Mouse (Mus musculus): Measurements from ENCODE around the gene Macrod2. TPM values are rescaled to one million over a fixed set of nuclear protein-coding genes. Genes with fewer than 3 reads are reported as not detected.

Macrod2 gene
- polyA plus RNA-seq, 1 experiment from 2014 or later, result 28.7 TPM

DNA sequence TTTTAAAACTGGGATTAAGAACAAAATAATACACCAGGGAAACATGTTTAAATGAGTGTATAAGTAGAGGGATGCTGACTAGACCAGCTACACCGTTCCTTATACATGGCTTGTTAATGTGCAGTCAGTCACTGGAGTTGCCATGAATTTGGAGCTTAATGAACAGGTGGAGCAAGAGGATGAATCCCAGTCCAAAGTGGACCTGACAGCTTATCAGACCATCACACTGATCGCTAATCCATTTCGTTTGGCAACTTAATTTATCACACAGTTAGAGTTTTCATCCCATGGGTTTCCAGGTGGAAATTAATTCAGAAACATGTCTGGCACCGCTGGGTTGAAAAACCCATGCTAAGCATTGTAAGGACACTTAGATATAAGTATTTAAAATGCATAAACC is 81.8 kb downstream of the Macrod2 start:
- H3K4me2 ChIP-seq (replicated peaks; ENCODE audit: low read depth, low read length), result no peak overlapping the region
- no peak for ATAC-seq (ENCODE audit: low FRiP score, low TSS enrichment)
- H3K4me3 ChIP-seq (ENCODE audit: low read length), result no peak overlapping the region
- H3K9ac ChIP-seq (replicated peaks; ENCODE audit: low read length), result no peak overlapping the region
- no peaks in the 10 kb centered on the region for H3K36me3 ChIP-seq (ENCODE audit: insufficient read depth, low read length)
- H3K27me3 ChIP-seq (ENCODE audit: insufficient read depth, low read length), result no peaks in the 10 kb centered on the region
- no peaks in the 10 kb centered on the region for H3K4me1 ChIP-seq (ENCODE audit: insufficient read depth, low read length)
- H3K9me3 ChIP-seq (ENCODE audit: low read length), result no peaks in the 10 kb centered on the region
- no peak overlapping the region for H3K27ac ChIP-seq (ENCODE audit: low read length)
- 82% methylated on average over 4 of the region's 4 CpGs for whole genome bisulfite sequencing

DNA sequence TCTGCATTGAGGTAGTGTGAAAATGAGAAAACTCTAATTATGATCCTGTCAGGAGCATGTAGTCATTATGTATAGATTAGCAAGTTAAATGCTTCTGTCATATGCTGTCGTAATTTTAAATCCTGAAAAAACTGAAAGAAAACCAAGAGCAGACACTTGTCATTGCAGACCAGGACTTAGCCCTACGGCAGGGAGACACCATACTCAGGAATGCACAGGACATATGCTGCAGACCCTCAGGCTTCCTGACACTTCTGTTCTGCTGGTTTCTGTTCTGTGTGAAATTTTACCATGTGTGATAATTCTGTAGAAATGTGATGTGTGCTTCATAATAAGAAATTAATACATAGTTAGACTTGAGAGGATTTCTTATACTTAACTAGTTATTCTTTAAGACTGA is 87.5 kb downstream of the Macrod2 start:
- H3K4me1 ChIP-seq (ENCODE audit: insufficient read depth, low read length), result no peaks in the 10 kb centered on the region
- no peaks in the 10 kb centered on the region for H3K9me3 ChIP-seq (ENCODE audit: low read length)
- H3K4me3 ChIP-seq (ENCODE audit: low read length), result no peak overlapping the region
- WGBS, result 79% methylated on average over 2 of the region's 2 CpGs
- ATAC-seq (ENCODE audit: low FRiP score, low TSS enrichment), result no peak
- no peak overlapping the region for H3K4me2 ChIP-seq (replicated peaks; ENCODE audit: low read depth, low read length)
- H3K36me3 ChIP-seq (ENCODE audit: insufficient read depth, low read length), result no peaks in the 10 kb centered on the region
- no peak overlapping the region for H3K27ac ChIP-seq (ENCODE audit: low read length)
- H3K27me3 ChIP-seq (ENCODE audit: insufficient read depth, low read length), result no peaks in the 10 kb centered on the region
- no peak overlapping the region for H3K9ac ChIP-seq (replicated peaks; ENCODE audit: low read length)

DNA sequence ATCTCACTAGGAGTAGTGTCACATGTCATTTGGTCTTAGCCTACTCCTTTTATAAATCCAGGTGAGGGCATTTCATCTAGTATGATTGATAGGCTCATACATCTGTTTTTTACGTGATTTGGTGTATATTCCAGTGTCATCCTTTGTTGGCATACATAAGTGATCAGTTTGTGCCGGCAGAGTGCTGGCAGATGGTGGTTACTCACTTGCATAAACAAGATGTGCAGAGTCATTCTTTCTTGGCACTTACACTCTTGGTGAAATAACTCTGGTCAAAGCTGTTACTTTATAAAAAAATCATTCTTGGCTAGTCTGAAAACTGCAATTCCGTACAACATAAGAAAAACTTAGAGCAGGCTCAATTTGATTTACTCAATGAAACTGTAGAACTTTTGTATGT is 102.6 kb downstream of the Macrod2 start:
- no peak for ATAC-seq (ENCODE audit: low FRiP score, low TSS enrichment)
- H3K27ac ChIP-seq (ENCODE audit: low read length), result no peak overlapping the region
- no peak overlapping the region for H3K4me3 ChIP-seq (ENCODE audit: low read length)
- H3K4me1 ChIP-seq (ENCODE audit: insufficient read depth, low read length), result no peaks in the 10 kb centered on the region
- no peak overlapping the region for H3K9ac ChIP-seq (replicated peaks; ENCODE audit: low read length)
- whole genome bisulfite sequencing, result 79% methylated on average over 3 of the region's 3 CpGs
- no peak overlapping the region for H3K4me2 ChIP-seq (replicated peaks; ENCODE audit: low read depth, low read length)
- H3K9me3 ChIP-seq (ENCODE audit: low read length), result no peaks in the 10 kb centered on the region
- H3K36me3 ChIP-seq (ENCODE audit: insufficient read depth, low read length), result no peaks in the 10 kb centered on the region
- no peaks in the 10 kb centered on the region for H3K27me3 ChIP-seq (ENCODE audit: insufficient read depth, low read length)

DNA sequence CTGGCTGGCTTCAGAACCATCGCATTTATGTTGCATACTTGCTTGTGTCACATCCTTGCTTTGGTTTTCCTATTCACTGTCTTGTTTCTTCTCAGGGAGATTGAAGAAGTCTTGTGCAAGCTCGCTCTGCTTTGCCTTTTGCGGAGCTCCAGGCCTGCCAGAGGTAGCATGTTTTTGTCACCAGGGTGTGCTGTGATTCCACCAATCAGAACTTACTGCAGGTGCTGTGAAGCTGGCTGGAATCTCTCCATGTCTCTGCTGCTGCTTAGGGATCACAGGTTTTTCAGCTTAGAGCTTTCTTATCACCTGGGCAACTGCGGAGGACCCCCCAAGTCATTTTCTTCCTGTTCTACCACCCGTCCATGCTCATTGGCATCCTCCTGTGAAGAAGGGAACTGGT is 105.8 kb downstream of the Macrod2 start:
- Histone ChIP-seq H3K9ac (replicated peaks; ENCODE audit: low read length) (no peak overlapping the region), H3K9me3 (ENCODE audit: low read length) (no peaks in the 10 kb centered on the region), H3K4me3 (ENCODE audit: low read length) (no peak overlapping the region), H3K36me3 (ENCODE audit: insufficient read depth, low read length) (no peaks in the 10 kb centered on the region), H3K27me3 (ENCODE audit: insufficient read depth, low read length) (no peaks in the 10 kb centered on the region), H3K4me2 (replicated peaks; ENCODE audit: low read depth, low read length) (no peak overlapping the region), H3K27ac (ENCODE audit: low read length) (no peak overlapping the region), H3K4me1 (ENCODE audit: insufficient read depth, low read length) (no peaks in the 10 kb centered on the region)
- ATAC-seq (ENCODE audit: low FRiP score, low TSS enrichment), result peak; percentile 88; the same call in 1 of the 2 replicates
- WGBS, result 24% methylated on average over 5 of the region's 5 CpGs

DNA sequence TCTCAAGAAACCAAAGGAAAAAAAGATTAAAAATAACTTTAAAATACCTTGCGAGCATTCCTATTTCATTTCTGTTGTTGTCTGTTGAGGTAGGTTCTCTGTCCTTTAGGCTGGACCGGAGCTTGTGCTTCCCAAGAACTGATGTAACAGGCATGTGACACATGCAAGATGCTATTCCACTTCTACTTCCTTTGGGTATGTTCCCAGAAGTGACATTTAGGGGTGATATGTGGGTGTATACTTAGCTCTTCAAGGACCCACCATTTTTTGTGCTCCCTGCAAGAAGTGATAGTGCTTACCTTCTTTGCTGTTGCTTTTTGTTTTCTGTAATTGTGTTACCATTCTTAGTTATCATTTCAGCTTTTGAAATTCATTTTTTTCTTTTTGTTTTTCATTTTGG is 126.4 kb downstream of the Macrod2 start:
- Histone ChIP-seq H3K4me1 (ENCODE audit: insufficient read depth, low read length) (no peaks in the 10 kb centered on the region), H3K27me3 (ENCODE audit: insufficient read depth, low read length) (no peaks in the 10 kb centered on the region), H3K27ac (ENCODE audit: low read length) (no peak overlapping the region), H3K36me3 (ENCODE audit: insufficient read depth, low read length) (no peaks in the 10 kb centered on the region), H3K9ac (replicated peaks; ENCODE audit: low read length) (no peak overlapping the region), H3K4me3 (ENCODE audit: low read length) (no peak overlapping the region), H3K9me3 (ENCODE audit: low read length) (no peaks in the 10 kb centered on the region), H3K4me2 (replicated peaks; ENCODE audit: low read depth, low read length) (no peak overlapping the region)
- ATAC-seq (ENCODE audit: low FRiP score, low TSS enrichment), result no peak
- 90% methylated on average over 2 of the region's 2 CpGs for WGBS

DNA sequence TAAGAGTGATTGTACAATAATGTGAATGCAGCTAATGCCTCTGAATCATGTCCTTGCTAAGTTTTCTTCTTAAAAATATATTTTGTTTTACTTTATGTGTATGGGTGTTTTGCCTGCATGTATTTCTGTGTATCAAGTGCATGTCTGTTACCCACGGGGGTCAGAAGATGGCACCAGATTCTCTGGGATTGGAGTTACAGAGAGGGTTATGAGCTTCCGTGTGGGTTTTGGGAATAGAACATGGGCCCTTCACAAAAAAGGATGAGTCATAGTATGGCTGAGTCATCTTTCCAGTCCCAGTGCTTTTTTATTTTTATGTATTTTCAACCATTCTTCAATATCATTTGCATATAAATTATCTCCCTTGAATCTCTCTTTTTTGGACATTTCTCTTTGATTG is 135.1 kb downstream of the Macrod2 start:
- 65% methylated on average over 2 of the region's 2 CpGs for WGBS
- ATAC-seq (ENCODE audit: low FRiP score, low TSS enrichment), result no peak
- no peaks in the 10 kb centered on the region for H3K9me3 ChIP-seq (ENCODE audit: low read length)

DNA sequence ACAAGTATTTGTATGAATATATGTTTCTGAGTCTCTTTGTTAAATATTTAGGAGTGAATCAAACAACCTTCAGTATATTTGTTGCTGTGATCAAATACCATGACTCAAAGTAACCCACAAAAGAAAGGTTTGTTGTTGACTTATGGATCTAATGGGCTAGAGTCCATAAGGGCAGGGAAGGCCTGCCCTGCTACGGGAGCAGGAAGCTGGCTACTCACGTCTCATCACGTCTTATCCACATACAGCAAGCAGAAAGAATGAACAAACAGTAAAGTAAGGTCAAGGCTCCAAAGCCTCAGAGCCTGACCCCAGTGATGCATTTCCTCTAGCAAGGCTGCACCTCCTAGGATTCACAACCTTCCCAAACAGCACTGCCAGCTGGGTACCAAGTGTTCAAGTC is 136.9 kb downstream of the Macrod2 start:
- ATAC-seq (ENCODE audit: low FRiP score, low TSS enrichment), result no peak
- WGBS, result 63% methylated on average over 3 of the region's 3 CpGs
- no peaks in the 10 kb centered on the region for H3K27me3 ChIP-seq (ENCODE audit: insufficient read depth, low read length)
- no peaks in the 10 kb centered on the region for H3K4me1 ChIP-seq (ENCODE audit: insufficient read depth, low read length)
- no peak overlapping the region for H3K4me2 ChIP-seq (replicated peaks; ENCODE audit: low read depth, low read length)
- no peaks in the 10 kb centered on the region for H3K36me3 ChIP-seq (ENCODE audit: insufficient read depth, low read length)
- H3K9ac ChIP-seq (replicated peaks; ENCODE audit: low read length), result no peak overlapping the region
- no peak overlapping the region for H3K4me3 ChIP-seq (ENCODE audit: low read length)
- H3K27ac ChIP-seq (ENCODE audit: low read length), result no peak overlapping the region
- H3K9me3 ChIP-seq (ENCODE audit: low read length), result no peaks in the 10 kb centered on the region

More for the DNA sequence above, 135.1 kb downstream of the Macrod2 start:
- Histone ChIP-seq H3K4me1 (ENCODE audit: insufficient read depth, low read length) (no peaks in the 10 kb centered on the region), H3K27me3 (ENCODE audit: insufficient read depth, low read length) (no peaks in the 10 kb centered on the region), H3K27ac (ENCODE audit: low read length) (no peak overlapping the region), H3K4me3 (ENCODE audit: low read length) (no peak overlapping the region), H3K36me3 (ENCODE audit: insufficient read depth, low read length) (no peaks in the 10 kb centered on the region), H3K4me2 (replicated peaks; ENCODE audit: low read depth, low read length) (no peak overlapping the region), H3K9ac (replicated peaks; ENCODE audit: low read length) (no peak overlapping the region)

DNA sequence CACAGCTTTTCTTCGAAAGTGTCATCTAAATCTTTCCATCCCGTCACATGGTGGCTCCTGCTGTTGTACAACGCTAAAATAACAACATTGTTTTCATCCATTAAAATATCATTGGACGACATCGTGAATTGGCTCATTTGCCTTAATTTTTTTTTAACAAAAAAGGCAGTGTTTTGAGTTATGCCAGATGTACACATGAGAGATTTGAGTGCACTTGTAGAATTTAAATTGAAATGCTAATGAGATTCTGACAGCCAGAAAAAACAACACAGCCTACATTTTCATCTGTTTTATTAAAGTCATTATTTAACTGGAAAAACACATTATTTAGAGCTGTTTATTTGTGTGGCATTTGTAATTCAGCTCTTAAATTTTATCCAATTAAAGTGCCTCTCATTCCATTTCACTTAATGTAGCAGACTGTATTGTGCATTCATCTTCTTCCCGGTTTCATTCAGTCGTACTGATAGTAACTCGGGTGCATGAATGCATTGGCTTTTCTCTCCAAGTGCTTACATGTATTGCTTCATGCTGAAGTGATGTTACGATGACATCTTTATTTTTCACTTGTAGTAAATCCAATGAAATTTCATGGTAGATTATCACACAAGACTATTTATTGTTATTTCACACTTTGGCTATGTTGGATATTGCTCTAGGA is 137.9 kb downstream of the Macrod2 start:
- H3K9ac ChIP-seq (replicated peaks; ENCODE audit: low read length), result no peak overlapping the region
- no peak for ATAC-seq (ENCODE audit: low FRiP score, low TSS enrichment)
- H3K36me3 ChIP-seq (ENCODE audit: insufficient read depth, low read length), result no peaks in the 10 kb centered on the region
- no peaks in the 10 kb centered on the region for H3K9me3 ChIP-seq (ENCODE audit: low read length)
- H3K27me3 ChIP-seq (ENCODE audit: insufficient read depth, low read length), result no peaks in the 10 kb centered on the region
- no peak overlapping the region for H3K27ac ChIP-seq (ENCODE audit: low read length)
- H3K4me3 ChIP-seq (ENCODE audit: low read length), result no peak overlapping the region
- H3K4me1 ChIP-seq (ENCODE audit: insufficient read depth, low read length), result no peaks in the 10 kb centered on the region
- 81% methylated on average over 9 of the region's 9 CpGs for WGBS
- no peak overlapping the region for H3K4me2 ChIP-seq (replicated peaks; ENCODE audit: low read depth, low read length)

DNA sequence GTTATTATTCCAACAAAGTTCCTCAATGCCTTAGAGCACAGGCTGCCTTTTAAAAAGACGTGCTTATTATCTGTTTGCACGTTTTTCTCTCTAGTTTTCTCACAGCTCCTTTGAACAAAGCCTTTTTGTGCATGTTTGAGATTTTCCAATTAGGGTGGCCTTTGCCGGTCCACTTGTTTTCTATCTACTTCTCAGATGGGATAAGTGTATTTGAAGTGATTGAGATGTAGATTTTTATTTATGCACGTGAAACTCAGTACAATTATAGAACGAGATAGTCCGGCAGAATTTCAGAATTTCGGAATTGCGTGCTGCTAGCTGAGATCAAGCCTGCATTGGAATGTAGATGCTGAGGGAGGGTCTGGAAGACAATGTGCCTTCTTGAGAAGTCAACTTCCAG is 138.5 kb downstream of the Macrod2 start:
- no peak overlapping the region for H3K4me2 ChIP-seq (replicated peaks; ENCODE audit: low read depth, low read length)
- WGBS, result 86% methylated on average over 8 of the region's 8 CpGs
- no peaks in the 10 kb centered on the region for H3K36me3 ChIP-seq (ENCODE audit: insufficient read depth, low read length)
- H3K27me3 ChIP-seq (ENCODE audit: insufficient read depth, low read length), result no peaks in the 10 kb centered on the region
- H3K4me1 ChIP-seq (ENCODE audit: insufficient read depth, low read length), result no peaks in the 10 kb centered on the region
- no peaks in the 10 kb centered on the region for H3K9me3 ChIP-seq (ENCODE audit: low read length)
- H3K4me3 ChIP-seq (ENCODE audit: low read length), result no peak overlapping the region
- H3K27ac ChIP-seq (ENCODE audit: low read length), result no peak overlapping the region
- H3K9ac ChIP-seq (replicated peaks; ENCODE audit: low read length), result no peak overlapping the region
- no peak for ATAC-seq (ENCODE audit: low FRiP score, low TSS enrichment)

DNA sequence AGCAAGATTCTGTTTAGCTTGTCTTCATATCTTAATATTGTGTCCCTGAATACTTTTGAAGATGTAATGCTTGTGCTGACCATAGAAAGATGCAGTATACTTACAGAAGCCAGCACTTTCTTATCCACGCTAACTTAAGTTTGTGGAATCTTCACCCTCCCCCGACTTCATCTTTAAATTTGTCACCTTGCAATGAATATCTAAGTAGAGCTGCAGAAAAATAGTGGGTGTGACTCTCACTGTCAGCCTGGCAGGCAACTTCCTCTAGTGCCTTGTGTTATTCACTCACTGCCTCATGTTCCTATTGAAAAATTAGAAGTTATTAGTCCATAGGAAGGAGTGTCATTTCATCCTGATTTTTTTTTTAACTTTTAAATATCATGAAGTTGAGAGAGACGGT is 139.5 kb downstream of the Macrod2 start:
- no peaks in the 10 kb centered on the region for H3K9me3 ChIP-seq (ENCODE audit: low read length)
- H3K27me3 ChIP-seq (ENCODE audit: insufficient read depth, low read length), result no peaks in the 10 kb centered on the region
- no peaks in the 10 kb centered on the region for H3K36me3 ChIP-seq (ENCODE audit: insufficient read depth, low read length)
- H3K9ac ChIP-seq (replicated peaks; ENCODE audit: low read length), result no peak overlapping the region
- no peaks in the 10 kb centered on the region for H3K4me1 ChIP-seq (ENCODE audit: insufficient read depth, low read length)
- WGBS, result 85% methylated on average over 3 of the region's 3 CpGs
- no peak for ATAC-seq (ENCODE audit: low FRiP score, low TSS enrichment)
- H3K4me2 ChIP-seq (replicated peaks; ENCODE audit: low read depth, low read length), result no peak overlapping the region
- no peak overlapping the region for H3K4me3 ChIP-seq (ENCODE audit: low read length)
- no peak overlapping the region for H3K27ac ChIP-seq (ENCODE audit: low read length)

Measured in kidney, embryonic 16.5 days (tissue).